Mouse (Mus musculus) embryo, embryonic 10 days (tissue): Measurements from ENCODE around the gene Cdc42bpa.

Experiments
- DNase-seq: peaks from one replicate; pipeline ENCODE4 v3.0.0-alpha.2; 2015; ENCODE audit warnings: low spot score

Cdc42bpa gene

DNA sequence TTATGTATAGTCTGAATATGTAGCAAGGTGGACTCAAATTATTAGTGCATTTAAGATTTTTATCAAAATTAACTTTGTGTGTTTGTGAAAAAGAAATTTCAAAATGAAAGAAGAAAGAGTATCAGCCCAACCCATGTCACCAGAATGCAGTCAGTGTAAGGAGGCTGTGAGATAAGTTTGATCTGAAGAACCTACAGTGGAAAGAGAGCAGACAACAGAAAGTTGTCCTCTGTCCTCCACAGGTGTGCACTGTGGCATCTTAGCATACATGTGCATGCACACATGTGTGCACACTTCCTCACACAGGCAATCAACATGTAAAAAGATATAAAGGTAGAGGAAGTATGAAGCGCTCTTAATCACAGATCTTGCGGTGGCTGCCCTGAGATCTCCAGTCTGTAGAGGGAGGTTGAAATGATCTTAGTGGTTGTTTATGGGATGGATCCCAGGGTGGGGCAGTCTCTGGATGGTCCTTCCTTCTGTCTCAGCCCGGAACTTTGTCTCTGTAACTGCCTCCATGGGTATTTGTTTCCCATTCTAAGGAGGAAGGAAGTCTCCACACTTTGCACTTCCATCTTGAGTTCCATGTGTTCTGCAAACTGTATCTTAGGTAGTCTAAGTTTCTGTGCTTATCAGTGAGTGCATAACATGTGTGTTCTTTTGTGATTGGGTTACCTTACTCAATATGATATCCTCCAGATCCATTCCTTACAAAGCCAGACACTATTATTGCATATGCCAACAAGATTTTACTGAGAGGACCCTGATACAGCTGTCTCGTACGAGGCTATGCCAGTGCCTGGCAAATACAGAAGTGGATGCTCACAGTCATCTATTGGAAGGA is 71.7 kb downstream of the Cdc42bpa start:
- no peak for DNase-seq

DNA sequence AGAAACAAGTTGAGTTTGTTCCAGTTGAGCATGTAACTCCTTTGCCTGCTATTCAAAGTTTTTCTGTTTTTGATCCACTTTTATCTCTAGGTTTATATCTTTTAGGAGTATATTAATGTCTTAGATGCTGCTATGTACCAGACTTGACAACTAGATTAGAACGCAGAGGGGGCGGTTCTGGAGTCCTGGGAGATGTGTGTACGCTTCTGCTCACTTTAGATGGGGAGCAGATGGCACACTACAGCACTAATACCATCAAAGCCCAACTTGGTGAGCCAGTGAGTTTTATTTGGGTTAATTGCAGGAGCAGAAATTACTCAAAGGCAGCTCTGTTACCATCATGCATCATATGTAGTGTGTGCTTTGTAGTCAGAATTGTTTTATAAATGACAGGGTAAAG is 77.2 kb downstream of the Cdc42bpa start:
- no peak for DNase-seq

DNA sequence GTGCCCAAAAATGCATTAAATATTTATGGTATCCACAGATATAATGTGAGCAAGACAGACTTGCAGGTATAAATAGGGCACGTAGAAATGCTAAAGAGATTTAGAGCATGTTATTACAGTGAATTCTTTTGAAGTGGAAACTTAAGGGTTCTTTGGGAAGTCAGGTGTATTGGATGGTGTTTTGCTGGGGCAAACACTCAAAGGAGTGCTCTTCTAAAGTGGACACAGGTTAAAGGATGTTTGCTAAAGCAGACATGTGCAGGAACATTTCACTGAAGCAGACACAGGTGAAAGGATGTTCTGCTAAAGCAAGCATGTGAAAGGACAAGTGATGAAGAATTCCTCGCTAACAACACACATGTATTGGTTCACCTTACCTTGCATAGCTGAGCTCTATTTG is 83.9 kb downstream of the Cdc42bpa start:
- no peak for DNase-seq

DNA sequence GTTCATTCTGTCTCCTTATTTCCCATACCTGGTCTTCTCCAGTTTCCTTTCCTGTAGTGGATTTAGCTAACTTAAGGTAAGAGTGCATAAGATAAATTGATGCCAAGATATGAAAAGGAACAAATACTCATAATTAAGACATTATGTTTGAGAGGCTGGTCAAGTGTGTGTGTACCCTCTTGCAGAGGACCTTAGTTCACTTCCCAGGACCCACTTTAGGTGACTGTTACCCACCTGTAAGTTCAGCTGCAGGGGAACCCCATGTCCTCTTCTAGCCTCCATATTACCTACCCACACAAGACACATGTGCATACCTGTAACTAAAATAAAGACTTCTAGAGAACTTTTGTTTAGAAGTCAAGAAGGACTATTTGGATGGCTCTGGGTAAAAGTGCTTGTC is 84.9 kb downstream of the Cdc42bpa start:
- DNase-seq = no peak

DNA sequence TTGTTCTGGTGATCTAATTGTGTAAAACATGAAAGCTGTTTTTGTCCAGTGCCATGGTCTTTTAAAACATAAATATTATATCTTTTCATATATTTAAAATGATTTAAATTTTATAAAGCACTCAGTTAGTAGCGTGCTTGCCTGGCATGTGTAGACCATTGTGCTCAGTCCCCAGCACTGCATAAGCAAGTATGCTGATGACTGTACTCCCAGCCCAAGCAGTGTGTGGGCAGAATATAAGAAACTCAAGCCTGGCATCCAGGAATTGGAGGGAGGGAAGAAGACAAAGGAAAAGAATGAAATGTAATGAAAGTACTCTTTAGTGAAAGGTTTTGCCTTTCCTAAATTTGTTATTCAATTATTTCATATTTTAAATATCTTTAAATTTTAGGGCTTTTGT is 128.9 kb downstream of the Cdc42bpa start:
- DNase-seq = no peak

DNA sequence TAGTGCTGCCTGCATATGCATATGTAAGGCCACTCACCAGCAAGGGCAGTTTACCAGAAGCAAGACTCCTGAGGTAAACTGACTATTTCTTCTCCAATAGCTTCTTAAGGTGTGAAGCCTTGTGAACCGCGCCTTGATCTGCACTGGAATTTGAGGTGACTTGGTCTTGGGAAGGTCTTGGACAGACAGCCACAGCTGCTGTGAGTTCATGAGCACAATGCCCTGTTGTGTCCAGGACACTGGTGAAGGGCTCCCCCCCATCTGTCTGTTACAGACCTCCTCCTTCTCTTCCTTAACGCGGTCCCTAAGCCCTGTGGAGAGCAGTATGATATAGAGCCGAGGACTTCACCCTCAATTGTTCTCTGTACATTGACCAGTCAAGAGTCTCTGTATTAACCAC is 138.2 kb downstream of the Cdc42bpa start:
- DNase-seq = no peak

DNA sequence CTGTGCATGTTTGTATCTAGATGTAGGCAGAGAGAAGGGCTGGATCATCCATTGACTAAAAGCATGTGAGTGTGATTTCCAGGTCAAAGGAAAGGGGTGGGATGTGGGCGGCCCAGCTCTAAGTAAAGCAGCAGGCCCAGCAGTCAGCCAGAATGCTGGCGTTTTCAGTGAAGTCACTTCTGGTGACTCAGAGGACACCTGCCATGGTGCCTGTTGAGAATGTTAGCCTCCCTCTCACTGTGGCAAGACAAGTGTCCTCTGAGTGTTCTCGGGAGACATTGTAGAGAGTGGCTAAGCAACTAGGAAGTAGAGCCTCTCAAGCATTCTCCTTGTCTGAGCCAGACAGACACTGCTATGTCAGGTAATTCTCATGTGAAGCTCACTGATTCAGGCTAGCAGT is 144.3 kb downstream of the Cdc42bpa start:
- no peak for DNase-seq

DNA sequence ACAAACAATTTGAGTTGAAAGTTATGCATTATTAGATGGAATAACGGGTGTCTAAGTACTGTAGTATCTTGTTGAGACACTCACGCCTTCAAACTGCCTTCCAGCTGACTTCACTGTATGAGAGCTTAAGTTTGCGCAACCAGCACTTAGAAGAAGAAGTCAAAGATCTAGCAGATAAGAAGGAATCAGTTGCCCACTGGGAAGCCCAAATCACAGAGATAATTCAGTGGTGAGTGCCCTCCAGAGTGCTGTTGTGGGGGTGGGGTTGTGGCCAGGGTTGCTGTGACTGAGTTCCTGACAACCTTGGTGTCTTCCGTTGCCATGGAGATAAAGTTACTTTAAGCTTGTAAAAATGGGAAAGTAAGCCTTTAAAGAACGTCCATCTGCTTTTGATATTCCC is 148.8 kb downstream of the Cdc42bpa start:
- no peak for DNase-seq

DNA sequence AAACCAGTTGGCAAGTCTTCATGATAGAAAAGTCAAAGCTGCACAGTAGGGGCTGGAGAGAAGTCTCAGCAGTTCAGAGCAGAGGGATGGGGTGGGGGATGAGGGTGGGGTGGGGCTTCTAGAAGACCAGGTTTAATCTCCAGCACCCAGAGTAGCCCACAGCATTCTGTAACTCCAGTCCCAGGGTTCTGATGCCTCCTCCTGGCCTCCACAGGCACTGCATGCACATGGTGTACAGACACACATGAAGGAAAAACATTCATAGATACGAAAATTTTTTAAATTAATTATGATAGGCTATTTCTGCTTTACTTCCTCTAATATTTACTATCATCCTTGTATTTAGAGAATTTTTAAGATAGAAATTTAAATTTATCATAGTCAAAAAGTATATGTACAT is 156.3 kb downstream of the Cdc42bpa start:
- DNase-seq = peak; percentile 50

DNA sequence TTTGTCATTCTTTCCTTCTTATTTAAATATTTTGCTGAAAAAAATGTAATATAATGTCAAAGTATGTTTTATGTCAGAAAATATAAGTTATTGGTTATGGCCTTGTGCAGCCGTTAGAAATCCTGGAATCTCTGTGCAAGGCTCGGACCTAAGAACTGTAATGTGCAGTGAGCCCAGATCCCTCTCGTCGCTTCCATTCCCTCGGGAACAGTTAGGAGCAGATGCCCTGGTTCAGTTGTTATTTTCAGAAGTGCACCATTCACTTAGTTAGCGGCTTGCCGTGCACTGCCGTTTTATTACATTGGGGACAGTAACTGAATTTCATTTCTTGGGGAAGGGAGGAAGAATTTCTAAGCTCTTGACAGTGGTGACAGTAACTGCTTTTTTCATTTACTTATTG is 158.0 kb downstream of the Cdc42bpa start:
- no peak for DNase-seq

DNA sequence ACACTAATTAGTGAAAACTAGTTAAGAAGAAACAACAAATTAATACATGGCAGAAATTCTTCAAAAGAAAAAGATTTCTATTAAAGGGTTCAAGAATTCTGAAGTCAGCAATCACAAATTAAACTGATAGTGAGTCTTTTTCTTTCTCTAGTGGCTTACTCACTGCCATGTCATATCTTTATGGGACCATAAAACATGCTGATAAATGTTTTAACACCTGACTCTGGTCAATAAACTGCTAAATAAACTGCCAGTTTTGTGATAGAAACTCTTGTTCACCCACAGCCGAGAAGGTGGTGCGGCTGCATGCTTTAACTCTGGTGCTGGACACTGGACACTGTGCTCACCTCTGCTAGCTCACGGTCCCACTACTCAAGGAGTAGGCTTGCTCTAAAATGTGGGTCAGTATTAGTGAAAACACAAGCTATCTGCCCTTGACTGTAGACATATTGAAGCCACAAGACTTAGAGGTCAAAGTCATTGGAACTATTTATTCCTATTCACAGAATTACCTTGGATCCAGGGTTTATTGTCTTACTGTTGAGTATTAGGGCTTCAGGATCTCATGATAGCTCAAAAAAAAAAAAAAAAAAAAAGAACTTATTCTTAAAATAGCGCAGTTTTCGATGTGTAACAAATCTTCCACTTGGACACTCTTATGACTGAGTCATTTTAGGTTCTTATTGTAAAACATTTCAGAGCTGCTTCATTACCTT is 168.0 kb downstream of the Cdc42bpa start:
- DNase-seq = no peak

DNA sequence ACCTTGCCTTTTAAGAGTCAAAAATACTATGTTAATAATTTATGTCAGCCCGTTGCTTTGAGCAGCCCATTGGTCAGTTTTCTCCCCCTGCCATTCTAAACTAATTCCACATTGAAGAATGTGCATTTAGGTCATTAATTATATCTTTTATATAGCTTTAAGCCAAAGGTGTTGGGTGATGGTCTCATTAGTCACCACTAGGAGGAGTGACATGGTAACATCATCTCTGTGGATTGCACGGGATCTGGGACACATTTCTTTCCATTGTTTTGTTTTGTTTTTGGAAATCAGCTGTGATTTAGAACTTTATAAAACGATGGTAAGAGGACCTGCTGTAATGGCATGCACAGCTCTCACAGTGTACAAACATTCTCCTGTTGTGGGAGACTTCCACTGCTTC is 171.1 kb downstream of the Cdc42bpa start:
- DNase-seq = no peak

DNA sequence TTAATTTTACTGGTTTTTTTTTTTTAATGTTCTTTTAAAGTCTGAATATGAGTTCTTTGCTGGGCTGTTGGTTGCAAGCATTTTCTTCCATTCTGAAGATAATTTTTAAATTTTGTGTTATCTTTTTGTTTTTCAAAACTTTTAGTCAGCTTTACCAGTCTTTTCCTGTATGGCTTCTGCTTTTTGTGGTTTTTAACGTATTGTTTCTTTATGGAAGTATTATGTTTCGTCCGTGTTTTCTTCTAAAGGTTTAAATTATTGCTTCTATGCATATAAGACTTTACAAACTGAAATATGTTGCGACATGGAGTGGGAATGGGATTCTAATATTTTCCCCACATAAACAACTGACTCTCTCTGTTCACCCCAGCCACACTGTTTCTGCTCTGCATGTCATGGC is 171.9 kb downstream of the Cdc42bpa start:
- DNase-seq = no peak

DNA sequence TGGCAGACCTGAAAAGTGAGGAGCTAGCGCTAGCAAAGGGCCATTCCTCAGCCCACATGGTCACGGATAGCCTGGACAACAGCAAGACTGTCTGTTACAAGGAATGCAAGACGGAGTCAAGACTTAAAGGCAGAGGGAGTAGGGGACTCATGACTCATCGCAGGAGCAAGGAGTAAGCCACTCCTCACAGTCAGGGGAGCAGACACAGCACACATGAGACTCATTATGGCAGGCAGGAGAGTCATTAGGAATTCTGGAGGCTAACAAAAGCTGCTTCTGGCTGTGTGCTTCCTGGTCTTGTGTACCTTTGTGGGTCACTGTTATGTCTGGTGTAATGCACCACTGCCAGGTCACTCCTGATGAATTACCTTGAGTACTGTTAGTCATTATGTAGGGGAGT is 178.9 kb downstream of the Cdc42bpa start:
- DNase-seq = peak; percentile 22

DNA sequence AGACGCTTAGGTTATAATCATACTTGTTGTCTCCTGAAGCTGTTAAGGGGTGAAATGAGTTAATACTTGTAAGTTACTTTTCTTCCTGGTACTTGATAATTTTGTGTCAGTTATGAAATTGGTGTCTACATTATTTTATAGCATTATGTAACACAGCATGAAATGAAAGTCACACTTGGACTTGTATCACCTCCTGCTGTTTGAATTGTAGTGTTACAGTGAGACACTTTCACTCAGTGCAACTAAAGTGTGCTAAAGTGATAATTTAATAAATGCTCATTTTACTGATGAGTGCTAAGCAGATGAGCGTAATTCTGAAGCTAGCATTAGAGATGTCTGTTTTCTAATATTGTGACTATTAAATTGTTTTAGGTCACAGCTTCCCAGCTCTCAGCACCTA is 180.7 kb downstream of the Cdc42bpa start:
- DNase-seq = no peak

DNA sequence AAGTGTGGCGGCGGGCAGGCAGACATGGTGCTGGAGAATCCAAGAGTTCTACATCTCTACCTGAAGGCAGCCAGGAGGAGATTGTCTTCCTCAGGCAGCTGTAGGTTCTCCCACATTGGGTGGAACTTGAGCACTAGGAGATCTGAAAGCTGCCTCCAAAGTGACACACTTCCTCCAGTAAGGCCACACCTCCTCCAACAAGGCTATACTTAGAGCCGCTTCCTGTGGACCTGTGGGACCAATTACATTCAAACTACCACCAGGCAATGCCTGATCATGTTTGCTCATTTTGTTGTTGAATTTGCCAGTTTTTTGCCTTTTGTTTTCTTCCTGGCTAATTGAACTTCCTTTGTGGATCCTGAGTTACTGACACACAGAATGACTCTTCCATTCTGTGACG is 187.8 kb downstream of the Cdc42bpa start:
- DNase-seq = peak; percentile 28

DNA sequence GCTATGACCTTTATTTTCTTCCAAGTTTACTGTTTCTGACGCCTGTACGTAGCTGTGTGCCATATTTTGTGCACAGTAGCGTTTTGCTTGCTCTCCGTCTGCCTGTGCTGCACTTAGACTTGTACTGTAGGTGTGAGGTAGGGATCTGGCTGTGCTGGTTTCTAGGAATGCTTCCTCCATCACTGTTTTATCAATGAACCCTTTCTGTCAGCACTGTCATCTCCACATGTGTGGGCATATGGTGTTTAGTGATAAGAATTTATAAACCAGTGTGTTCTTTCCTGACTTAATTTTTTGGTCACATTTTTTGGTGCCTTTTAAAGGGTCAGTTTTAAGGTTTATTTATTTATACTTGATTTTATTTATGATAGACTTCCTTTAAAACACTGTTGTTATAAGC is 188.3 kb downstream of the Cdc42bpa start:
- no peak for DNase-seq

DNA sequence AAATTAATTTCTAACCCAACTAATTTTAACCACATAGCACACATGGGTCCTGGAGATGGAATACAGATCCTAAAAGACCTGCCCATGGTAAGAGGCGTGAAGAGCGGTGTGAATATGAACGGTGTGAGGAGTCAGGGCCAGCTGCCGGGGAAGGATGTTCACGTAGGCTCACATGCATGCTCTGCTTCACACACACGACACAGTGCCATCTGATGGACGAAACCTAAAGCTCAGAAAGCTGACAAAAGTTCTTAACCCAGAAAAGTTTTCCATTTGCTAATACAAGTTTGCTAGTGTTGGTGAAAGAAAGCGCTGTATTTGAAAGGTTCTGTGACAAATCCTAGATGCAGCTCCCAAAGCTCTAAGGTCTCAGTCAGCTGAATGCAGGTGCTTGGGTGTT is 190.9 kb downstream of the Cdc42bpa start:
- no peak for DNase-seq

DNA sequence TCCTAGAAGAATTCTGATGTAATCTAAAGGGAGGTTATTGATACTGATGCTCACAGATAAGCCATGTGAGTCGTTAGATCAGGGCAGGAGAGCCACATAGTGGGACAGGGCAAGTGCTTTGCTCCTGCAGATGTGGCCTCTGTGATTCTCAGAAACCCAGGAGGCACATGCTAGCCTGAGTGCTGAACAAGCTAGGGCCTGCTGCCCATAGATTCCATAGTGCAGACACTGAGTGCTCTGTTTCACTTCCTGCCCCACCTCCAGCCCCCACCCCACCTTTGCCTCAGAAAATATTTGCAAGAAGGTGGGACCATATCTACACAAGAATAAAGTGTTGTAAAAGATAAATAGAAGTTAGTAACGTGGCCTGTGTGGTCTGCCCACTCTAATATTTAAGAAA is 198.4 kb downstream of the Cdc42bpa start:
- DNase-seq = no peak

DNA sequence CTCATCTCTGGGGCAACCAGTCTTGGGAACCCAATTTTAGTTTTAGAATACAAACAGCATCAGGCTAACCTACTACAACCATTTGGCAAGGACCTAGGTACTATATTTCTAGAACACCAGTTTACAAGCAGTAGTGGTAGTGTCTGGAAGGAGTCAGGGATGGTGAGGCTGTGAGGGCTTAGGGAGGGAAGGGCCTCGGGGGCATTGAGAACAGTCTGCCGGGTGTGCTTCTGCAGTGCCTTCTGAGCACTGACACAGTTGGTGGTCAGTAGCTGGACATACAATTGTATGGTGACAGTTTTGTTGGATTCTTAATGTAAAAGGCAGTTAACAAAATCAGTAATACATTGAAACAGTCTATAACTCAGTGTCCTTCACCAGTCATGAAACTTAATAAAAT is 200.3 kb downstream of the Cdc42bpa start:
- DNase-seq = no peak

DNA sequence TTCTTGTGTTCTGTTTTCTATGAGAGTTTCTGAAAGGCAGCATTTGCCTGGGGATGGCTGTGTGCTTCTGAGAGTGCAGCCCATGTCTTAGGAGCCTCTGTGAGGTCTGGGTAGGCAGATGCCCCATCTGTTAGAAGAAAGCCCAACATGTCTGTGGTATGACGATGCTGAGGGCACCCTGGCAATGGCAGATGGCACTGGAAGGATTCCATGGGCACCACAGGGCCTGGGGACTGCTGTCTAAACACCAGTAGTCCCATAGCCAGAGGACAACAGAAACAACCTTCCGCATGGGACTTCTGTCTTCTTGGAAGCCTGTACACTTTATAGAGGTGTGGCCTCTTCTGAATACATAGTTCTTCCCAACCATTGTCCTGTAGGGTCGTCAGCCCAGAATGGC is 200.9 kb downstream of the Cdc42bpa start:
- DNase-seq = no peak

DNA sequence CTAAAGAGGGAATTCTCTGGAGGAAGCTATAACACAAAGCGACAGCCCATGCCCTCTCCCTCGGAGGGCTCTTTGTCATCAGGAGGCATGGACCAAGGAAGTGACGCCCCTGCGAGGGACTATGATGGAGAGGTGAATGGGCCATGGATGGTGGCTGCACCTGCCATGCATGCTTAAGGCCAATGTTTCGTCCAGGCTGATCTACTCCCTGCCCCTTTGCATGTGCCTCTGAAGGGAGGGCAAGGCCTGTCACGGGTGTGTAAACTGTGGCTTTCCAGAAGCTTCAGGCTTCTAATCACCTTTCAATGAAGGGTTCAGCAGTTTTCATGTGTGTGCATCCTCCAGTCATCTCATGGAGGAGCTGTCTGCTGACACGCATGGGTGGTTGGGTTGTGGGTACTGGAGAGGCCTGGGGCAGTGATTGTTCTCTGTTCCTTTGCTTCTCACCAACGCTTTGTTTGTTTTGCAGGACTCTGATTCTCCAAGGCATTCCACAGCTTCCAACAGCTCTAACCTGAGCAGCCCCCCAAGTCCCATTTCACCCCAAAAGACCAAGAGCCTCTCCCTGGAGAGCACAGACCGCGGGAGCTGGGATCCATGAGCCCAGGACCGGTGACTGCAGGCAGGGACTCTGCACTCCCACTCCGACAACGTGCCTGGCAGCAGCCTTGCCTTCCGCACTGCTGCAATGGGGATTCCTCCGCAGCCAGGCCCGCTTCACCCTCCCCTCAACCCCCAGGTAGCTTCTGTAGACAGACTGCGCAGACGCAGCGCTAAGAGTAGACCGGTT is 201.5 kb downstream of the Cdc42bpa start:
- no peak for DNase-seq

DNA sequence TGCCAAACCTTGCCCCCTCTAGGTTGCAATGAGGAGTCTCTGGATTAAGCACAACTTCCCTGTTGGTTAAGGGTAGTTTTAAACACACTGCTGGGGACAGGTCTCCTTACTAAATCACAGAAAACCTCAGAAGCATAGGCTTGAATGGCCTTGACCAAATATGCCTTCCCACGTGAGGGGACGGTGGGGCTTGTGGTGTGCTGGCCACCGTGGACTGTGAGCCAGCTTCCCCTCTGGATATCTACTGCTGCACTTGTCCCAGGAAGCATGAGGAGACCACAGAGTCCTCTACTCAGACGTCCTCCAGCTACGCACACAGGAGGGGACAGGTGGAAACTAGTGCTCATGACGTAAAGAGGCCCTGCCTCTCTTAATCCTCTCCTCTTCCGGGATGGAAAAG is 202.7 kb downstream of the Cdc42bpa start:
- DNase-seq = no peak
